Mouse (Mus musculus) adrenal gland, postnatal 25 days (tissue): Measurements from ENCODE around the gene P2ry12. TPM values are rescaled to one million over a fixed set of nuclear protein-coding genes. Genes with fewer than 3 reads are reported as not detected.

Experiments
- DNase-seq: peaks from one replicate; pipeline ENCODE4 v3.0.0; 2021; ENCODE audit warnings: mixed read lengths
- total RNA-seq: library from RNA; stranded (reverse); gene quantifications from 2 replicates; pipeline ENCODE4 v1.2.3, GENCODE M21; 2021

Gene P2ry12
- total RNA-seq, 1 experiment from 2014 or later = 3.2 TPM

DNA sequence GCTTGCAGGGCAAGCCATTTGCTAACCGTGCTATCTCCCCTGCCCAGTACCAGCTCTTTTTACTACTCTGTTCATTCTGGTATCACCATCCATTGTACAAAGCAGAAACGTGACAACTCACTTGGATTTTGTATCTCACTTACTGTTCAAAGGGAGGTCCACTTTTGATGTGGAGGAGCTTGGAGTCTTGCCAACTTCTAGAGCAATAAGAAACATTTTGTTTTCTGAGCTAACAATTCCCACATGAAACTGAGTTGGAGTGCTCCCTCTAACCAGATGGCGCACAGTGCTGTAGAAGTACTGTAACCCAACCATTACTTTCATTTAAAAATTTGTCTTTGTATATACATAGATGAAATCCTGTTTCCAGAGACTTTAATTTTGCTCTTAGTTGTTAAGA lies 31.8 kb downstream of the P2ry12 start:
- DNase-seq = no peak

DNA sequence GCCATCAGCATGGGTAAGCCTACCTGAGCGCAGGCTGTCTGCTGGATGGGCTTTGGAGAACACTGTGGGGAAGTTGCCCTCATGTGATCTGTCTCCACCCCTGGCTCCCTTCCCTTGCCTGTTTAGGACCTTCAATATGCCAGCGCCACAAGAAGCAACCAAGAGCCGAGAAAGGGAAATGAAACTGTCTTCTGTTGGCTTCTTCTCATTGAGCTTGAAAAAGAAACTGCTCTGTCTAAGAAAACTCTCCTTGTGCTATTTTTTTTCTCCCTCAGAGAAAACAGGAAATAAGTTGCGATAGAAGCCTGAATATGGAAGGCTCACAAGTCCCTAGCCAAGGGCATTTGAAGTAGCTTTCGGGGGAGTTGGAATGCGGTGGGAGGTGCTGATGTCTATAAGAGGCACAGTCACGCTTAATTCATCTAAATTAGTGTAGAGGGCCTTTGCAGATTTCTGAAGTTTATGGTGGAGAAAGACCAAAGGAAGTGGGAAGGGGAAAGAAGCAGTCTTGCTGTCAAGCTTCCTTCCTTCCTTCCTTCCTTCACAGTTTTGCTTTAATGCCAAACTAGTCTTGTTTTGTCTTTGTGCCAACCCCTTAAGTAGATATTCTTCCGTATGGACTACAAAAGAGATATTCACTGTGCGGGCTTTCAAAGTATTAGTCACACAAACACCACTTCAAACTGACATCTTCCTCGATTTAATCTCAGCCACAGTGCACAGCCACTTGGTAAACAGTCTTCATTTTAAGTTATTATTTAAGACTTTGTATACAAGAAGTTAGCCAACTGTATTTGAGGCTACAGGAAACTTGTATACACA lies 33.7 kb downstream of the P2ry12 start:
- no peak for DNase-seq

DNA sequence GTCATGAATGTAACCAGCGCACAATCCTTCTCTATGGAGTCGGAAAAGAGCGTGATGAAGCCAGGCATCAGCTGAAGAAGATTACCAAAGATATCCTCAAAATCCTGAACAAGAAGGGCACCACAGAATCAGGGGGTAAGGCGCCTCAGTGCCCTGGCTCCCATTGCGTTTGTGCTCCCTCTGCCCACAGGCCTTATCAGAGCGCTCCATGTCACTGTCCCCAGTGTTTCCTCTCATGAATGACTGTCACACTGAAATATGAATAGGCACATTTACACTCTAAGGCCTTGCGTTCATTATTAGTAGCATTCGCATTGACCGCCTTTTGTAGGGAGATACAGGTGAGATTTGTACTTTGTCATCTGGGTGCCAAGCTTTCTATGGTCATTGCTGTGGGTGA lies 35.0 kb downstream of the P2ry12 start:
- DNase-seq = no peak

DNA sequence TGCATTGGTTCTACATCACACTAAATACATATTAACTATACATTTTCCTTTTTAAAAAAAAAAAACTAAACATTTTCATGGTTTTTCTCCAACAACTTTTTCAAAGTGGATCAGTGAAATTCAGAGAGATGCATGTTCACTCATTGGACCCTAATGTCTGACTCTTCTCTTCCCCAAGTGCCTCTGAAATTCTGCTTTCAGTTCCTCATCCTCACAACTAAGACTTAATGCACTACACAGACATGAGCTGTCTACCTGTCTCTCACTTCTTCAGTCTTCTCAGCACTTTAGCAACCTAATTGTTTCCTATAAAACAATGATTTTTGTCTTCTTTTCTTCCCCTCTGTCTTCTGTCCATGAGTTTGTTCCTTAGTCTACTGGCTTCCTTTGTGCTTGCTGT lies 37.3 kb downstream of the P2ry12 start:
- DNase-seq = no peak

DNA sequence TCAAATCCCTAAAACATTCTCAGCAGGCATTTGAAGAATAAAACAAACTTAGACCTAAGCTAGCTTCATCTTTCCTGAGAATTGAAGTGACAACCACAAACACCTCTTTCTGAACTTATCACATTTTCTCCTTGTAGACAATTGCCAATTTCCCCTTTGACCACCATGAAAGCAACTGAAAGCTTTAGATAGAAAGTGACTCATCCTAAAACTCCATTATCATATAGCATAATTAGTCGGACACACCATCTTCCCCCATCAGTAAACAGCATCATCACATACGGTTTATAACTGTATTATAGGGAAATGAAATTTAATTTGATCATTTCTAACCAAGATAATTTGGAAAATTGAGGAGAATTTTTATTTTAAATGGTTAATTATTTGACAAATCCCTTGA lies 40.4 kb downstream of the P2ry12 start:
- no peak for DNase-seq

DNA sequence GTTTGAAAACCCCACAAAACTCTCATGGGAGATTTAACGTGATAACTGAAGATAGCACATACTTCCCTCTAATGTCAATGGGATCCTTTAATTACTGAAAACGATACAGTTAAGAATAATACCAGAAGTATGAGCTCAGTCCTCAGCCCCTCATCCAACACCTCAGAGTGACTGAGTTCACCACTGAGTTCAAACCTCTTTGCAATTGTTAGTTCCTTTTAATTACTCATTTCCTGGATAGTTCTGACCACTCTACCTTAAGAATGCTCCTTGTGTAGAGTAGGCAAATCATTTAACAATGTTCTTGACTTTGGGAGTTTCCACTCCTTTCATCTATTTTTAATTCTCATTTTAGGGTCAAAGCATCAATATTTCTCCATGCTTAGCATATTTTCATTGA lies 43.3 kb downstream of the P2ry12 start:
- DNase-seq = no peak

DNA sequence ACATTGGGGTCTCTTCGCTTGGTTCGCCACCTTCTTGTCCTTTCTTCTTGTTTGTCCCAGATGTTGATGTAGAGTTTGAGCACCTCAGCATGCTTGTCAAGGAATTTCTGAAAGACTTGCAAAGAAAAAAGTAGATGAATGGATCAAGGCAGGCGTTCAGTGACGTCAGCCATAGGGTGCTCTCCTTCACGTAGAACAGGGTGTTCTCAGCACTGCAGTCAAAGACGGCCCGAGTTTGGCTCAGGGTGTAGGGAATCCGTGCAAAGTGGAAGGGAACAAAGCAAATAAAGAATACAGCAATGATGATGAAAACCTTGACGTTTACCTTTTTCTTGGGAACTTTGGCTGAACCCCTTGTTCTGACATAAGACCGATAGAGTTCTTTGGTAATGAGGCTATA lies 45.5 kb downstream of the P2ry12 start:
- no peak for DNase-seq

DNA sequence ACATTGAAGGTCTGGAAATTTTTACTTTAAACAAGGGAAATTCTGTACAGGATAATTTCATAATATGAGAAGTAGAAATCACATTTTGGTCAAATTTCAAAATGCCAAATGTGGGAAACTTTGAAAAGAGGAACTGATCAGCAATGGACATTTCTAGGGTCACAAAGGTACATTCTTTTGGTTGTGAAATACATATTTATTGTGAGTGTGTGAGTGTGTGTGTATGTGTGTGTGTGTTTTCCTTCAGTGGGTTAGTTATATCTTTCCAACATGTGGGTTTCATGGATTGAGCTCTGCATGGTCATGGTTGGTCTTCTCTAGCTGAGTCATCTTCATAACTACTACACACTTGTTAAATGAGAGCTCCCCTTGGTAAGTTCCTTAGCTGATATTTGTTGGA lies 50.3 kb downstream of the P2ry12 start:
- no peak for DNase-seq

DNA sequence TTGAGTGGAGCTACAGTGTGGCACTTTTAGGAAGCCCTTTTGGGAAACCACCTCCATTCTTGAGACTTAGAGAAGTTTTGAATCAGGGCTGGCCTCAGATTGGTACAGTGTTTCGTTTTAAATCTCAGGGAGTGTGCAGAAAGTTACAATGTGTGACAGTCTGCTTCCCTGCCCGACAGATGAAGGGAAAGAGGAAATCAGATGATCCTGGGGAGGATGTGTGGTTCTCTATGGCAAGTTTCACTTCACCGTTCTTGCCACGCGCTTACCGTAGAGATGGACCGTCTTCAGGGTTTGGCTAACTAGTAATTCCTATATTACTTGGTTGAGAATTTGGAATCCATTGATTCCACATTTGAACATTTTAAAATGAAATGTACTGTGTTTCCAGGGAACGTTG lies 50.9 kb downstream of the P2ry12 start:
- DNase-seq = no peak

DNA sequence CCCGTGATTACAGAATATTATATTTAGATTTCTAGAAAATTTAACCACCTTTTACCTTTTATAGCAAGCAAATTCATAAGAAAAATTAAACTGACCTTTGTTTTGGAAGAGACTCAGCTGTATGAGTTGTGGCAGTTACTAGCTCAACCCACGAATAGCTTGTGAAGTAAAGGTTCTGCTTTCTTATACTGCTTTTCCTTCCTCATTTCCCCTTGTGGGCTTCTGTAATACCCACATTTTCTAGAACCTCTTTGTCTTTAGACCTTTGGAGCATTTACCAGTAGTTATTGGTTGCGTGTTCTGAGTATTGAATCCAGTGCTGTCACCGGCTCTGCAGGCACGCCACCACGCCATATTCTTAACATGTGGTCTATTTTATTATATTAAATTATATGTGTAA lies 51.9 kb downstream of the P2ry12 start, which contains the start of gene P2ry13:
TSS of gene P2ry13 (minus strand) at position 156 of the 400 bp plus-strand sequence.
- DNase-seq = no peak

DNA sequence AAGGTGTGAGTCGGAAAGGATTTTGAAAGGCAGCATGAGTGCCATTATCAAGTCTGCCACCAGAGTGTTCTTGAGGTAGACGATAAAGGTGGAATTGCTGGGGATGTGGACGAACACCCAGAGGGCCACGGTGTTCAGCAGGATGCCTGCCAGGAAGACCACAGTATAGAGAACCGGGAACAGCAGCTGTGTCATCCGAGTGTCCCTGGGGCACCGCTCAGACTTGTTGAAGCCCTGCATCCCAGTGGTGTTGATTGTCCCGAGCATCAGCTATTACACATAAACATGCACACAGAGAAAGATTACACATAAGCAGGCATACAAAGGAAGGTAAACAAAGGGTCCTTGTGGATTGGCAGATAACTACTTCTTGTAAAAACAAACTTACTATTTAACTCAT lies 52.6 kb downstream of the P2ry12 start:
- no peak for DNase-seq

DNA sequence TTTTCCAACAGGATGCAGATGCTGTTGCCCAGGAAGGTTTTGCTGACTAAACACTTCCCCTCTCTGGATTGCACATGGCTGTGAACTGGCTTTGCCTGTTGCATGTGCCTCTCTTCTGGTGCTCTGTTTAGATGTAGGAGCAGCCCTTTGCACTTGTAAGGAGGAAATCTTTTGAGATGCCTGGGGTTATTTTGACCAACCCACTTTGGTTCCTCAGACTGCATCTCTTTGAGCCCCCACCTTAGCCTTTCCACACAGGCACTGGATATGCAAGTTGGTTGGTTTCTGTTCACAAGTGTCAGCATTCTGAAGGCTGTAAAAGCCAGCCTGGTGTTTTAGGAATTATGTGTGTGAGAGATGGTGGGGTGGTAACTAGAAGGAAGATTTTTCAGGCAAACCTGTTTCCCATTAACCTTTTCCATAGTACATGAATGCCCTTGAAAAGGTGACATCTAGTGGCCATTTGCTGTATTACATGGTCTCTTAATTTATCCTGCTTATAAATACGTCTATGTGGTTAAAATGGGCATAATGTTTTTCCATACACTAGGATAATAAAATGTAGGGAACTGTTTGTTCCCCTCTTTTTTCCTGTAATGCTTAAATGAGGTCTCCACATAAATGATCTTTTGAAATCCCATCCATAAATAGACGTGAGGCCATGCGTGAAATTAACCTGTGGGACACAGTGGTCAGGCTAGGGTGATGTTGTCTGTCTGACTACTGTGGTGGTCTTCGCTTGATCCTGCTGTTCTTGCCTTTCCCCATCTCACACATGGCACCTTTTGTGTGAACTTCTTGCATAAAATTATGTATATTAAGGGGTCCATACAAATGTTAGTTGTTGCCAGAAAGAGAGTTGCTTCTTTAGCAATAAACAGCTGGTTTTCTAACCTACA lies 53.8 kb downstream of the P2ry12 start:
- no peak for DNase-seq

DNA sequence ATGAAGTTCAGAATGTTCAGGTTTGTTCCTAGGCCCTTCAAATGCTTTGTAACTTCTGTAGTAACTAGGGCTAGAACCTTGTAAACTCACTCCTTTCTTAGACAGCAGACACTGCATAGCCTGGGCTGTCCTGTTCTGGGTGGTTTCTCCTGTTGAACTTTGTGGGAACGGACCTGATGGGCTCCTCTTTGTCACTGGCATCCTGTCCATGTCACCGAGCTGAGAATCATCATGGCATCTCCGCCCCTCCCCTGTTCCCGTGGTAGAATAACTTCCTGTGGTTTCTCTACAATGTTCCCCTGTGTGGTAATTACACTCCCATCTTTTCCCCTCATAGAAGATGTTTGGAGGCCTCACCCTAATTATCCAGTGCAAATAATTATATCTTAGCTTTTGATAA lies 56.7 kb downstream of the P2ry12 start:
- DNase-seq = no peak

DNA sequence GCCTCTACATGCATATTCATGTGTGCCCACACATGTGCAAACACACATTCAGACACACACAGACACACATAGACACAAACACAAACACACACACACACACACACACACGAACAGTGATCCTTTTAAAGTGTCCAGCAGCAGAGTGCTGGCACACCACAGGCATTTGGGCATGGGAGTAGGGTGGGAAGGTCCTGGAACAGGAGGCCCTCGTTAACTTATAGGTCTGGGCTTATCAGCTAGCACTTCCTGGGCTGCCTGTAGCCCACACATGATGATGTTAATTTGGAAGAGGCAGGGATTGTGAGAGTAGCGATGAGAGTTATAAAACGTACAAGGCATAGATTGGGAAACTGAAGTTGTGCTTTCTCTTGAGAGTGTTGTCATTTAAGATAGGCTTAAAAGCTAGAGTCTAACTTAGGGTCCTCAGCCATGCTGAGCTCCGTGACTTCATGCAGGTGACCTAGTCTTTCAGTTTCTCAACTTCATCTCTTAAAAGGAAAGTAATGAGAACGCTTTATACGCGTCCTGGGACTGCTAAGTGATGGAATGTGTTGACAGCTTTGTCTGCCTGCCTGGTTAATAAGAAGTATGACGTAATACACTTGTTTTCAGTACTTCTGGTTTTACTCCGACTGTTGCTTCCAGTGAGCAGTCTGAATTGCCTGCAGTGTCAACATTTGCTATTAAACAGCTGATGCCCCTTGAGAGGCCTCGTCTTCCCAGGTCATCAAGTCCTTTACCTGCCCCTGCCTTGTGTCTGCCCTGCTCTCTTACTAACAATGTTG lies 57.8 kb downstream of the P2ry12 start:
- DNase-seq = no peak

DNA sequence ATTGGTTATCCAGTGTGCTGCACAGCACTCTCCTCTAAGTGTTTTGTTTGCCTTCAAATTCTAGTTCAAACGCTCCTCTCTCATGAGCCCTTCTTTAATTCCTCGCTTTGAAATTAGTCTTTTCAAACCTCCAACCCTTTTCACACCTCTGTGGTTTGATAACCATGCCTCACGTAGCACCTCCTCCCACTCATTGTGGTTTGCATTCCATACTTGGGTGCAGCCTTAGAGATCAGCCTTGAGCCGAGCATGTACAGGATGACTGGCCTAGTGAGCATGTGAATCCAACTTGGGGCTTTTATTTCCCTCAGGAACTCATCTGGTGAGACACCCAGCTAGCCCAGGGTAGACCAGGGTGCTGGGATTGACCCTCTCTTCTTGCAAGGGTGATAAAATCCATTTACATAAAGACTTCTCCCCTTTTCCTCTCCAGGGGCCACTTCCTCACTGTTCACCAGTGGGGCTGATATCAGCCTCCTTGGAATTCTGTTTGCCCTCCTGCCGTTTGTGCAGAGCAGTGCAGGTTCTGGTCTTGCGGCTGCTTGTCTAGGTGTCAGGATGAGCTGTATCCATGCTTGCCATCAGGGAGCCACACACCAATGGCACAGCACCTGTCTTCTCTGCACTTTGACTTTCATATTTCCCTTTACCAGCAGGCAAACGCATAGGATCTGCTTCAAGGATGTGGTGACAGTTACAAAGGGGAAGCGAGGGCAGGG lies 58.7 kb downstream of the P2ry12 start:
- no peak for DNase-seq

DNA sequence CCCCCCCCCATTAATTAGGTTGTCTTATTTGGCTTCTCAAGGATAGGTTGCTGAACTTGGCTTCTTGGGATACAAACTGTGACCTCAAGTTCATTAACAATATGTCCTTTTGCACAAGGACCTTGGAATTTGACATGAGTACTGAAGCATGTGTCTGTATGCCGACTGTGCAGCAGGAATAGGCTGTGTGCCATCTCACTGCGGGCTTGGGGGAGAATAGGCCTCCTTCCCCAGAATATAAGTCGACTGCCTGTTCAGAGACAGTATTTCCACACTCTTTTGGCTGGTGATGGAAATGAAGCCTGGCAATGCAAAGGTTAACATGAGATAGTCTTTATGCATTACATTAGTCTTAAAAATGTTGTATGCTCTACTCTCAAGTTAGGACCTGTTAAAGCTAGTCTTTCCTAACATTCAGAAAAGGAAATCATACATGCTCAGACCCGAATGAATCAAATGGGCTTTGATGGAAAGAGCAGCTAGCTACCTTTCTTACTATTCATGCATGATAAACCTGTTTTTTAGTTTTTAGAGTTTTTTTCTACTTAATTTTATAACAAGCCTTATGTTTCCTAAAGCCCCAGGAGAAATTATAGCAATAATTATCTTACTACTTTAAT lies 65.2 kb downstream of the P2ry12 start:
- no peak for DNase-seq

DNA sequence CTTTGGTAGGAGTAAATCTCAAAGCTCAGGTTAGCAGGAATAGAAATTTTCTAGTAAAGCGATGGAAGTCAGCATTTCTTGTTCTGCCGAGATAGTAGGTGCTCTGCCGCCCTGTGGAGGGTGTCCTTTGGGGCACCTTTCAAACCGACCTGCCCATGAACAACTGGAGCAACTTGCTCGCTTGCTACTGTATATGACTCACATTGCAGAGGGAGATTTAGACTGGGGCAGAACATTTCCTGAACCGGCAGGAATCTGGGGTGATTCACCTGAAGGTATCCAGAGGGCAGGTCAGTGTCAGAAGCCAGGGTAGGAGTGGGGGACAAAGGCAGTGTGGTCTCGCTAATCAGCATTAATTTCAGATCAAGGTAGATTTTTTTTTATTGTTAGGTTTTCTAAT lies 67.7 kb downstream of the P2ry12 start, which contains the start of gene Gpr87:
TSS of gene Gpr87 (minus strand) at position 167 of the 400 bp plus-strand sequence.
- no peak for DNase-seq

DNA sequence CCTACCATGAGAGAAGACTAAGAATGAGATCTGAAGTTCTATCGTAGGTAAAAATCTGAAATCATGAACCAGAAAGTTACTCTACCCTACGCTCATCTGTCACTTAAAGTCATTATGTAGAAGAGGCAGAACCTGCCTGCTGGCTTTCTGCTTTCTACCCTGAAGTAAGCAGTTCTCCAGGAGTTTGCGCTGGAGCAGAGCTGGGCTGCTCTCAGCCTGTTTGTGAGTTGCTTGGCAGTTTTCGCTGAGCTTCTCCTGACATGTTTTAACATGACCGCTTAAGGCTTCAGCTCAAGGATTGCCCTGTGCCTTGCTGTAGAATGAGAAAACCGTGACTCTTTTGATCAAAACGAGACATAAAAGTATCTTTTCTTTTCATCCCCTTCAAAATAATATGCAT lies 68.6 kb downstream of the P2ry12 start:
- no peak for DNase-seq

DNA sequence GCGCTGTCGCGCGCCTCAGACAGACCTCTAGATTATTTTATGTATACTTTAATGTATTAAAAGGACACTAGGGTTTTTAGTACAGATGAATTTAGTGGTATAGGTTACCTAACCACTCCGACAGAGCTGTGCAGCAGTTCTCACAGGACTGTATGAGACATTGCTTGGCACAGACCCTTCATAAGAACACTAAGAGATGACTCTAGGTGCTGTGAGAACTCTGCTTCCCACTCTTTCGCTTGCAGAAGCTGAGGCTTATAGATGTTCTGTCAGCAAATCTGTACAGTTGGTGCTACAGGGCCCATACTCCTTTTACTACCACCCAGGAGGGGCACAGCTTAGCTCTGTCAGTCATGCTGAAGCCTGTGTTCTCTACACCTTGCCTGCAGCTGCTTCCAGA lies 71.0 kb downstream of the P2ry12 start:
- DNase-seq = no peak

DNA sequence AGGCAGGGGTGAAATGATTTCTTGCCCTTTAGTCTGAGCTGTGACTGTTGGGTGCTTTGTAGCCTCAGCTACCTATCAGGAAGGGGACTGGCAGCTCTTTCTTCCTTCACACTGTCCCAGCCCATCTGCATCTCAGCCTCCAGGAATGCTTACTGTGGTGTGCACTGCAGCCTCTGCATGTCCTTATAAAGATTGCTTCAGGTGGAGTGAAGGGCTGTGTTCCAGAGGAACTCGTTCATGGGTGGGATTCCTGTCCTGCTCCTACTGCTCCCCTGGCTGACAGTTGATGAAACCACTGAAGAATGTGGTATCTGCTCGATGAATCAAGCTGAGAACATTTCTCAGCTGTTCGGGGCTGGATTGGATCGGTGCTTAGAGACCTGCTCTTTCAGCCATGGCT lies 75.3 kb downstream of the P2ry12 start:
- DNase-seq = no peak

DNA sequence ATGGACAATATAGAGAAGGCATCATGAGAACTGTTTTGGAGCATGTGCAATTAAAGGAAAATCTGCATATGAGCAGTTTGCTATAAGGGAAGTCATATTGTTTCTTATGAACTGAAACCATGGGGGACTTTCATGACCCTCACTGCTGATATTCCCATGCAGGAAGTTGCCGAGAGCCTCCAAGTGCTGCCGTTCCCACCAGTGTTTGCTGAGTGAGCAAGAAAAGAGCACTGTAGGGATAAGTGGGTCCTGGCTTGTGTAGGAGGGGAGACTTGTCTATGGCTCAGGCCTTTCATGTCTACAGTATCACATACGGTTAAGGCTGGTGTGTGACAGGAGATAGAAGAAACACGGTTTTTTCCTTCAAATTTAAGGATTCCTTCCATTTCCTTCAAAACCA lies 77.0 kb downstream of the P2ry12 start:
- DNase-seq = no peak
